Mouse (Mus musculus): ENCODE data around the gene Gm6793. TPM values are rescaled to one million over a fixed set of nuclear protein-coding genes. Genes with fewer than 3 reads are reported as not detected.

Gm6793 gene
- polyA plus RNA-seq, 1 experiment = not detected

DNA sequence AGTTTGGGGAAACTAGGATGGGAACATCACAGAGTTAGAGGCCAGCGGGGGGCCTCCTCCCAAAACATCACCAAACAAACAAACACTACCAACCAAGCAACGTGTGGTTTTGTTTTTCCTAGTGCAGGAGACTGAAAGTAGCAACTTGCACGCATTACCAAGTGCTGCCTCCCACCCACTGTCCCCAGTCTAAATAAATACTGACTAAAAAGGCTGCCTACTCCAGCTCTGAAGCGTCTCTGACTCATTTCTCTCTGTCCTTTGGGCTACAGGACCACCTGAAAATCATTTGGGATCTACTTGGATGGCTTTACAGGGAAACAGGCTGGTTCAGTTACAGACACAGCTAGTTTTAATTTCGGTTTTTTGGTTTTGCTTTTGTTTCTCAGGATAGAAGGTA lies 50.5 kb downstream of the Gm6793 start:
- Histone ChIP-seq H3K4me3 (replicated peaks; ENCODE audit: control insufficient read depth, low read depth, low read length) (no peak overlapping the region), H3K4me1 (ENCODE audit: control insufficient read depth, insufficient read depth, low read length) (no peaks in the 10 kb centered on the region), H3K27ac (ENCODE audit: control insufficient read depth, insufficient read depth, low read depth, low read length, poor library complexity) (no peak overlapping the region)
- WGBS = 68% methylated on average over 5 of the region's 5 CpGs
- no peak for TF ChIP-seq POLR2A (IDR thresholded peaks at IDR 0.05; ENCODE audit: borderline replicate concordance, control insufficient read depth, low read depth, low read length)
- TF ChIP-seq CTCF (IDR thresholded peaks at IDR 0.05; ENCODE audit: control insufficient read depth, insufficient read depth, low read length) = no peak

DNA sequence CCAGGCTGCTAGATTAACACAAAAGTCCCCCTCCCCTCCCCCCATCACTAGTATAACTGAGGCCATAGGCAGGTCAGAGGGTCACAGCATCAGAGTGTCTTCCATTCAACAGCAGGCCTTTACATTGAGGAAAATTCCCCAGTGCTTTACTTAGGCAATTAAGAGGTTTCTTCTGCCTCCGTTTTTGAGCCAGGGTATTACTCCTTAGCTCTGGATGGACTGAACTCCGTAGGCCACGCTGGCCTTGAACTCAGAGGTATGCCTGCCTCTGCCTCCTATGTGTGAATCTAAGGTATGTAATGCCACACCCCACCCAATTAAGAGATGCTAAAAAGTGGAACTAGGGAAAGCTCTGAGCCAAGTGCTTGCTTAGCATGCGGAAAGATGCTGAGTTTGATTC lies 51.3 kb downstream of the Gm6793 start:
- H3K4me1 ChIP-seq (ENCODE audit: control insufficient read depth, insufficient read depth, low read length) = no peaks in the 10 kb centered on the region
- TF ChIP-seq CTCF (IDR thresholded peaks at IDR 0.05; ENCODE audit: control insufficient read depth, insufficient read depth, low read length) = no peak
- WGBS = 87% methylated on average over 4 of the region's 4 CpGs
- no peak overlapping the region for H3K4me3 ChIP-seq (replicated peaks; ENCODE audit: control insufficient read depth, low read depth, low read length)
- H3K27ac ChIP-seq (ENCODE audit: control insufficient read depth, insufficient read depth, low read depth, low read length, poor library complexity) = no peak overlapping the region

Other genes with a start within 250 kb of the Gm6793 start
- gene Cfdp1, start 160.7 kb downstream of the Gm6793 start, polyA plus RNA-seq (2011; ENCODE audit: insufficient read depth, insufficient read length, low replicate concordance, missing spikeins) = 48.8 and 116 TPM in 2 replicates
- gene Tmem170, start 138.3 kb downstream of the Gm6793 start, polyA plus RNA-seq (2011; ENCODE audit: insufficient read depth, insufficient read length, low replicate concordance, missing spikeins) = 2.1 and 5.0 TPM in 2 replicates
- 0.70 TPM in 1 of 2 replicates, not detected in the other for gene Chst5, start 104.6 kb downstream of the Gm6793 start, polyA plus RNA-seq (2011; ENCODE audit: insufficient read depth, insufficient read length, low replicate concordance, missing spikeins)
- 2.4 TPM in 1 of 2 replicates, not detected in the other for gene Tmem231, start 81.2 kb downstream of the Gm6793 start, polyA plus RNA-seq (2011; ENCODE audit: insufficient read depth, insufficient read length, low replicate concordance, missing spikeins)
- gene Gabarapl2, start 74.3 kb downstream of the Gm6793 start, polyA plus RNA-seq (2011; ENCODE audit: insufficient read depth, insufficient read length, low replicate concordance, missing spikeins) = 84.5 and 93.5 TPM in 2 replicates
- 2.5 and 3.3 TPM in 2 replicates for gene Adat1, start 22.7 kb downstream of the Gm6793 start, polyA plus RNA-seq (2011; ENCODE audit: insufficient read depth, insufficient read length, low replicate concordance, missing spikeins)
- 33.7 and 50.7 TPM in 2 replicates for gene Kars, start 3.7 kb downstream of the Gm6793 start, polyA plus RNA-seq (2011; ENCODE audit: insufficient read depth, insufficient read length, low replicate concordance, missing spikeins)
- gene Terf2ip, start 3.6 kb downstream of the Gm6793 start, polyA plus RNA-seq (2011; ENCODE audit: insufficient read depth, insufficient read length, low replicate concordance, missing spikeins) = 5.6 and 5.9 TPM in 2 replicates